Mouse (Mus musculus) neural tube, embryonic 13.5 days (tissue): ENCODE measurements at regions not wholly inside any gene's neighbourhood (a gene's known extent, or its start where the extent isn't known, plus 50 kb on each side); places are given as distances from the start of the nearest gene placed in this dataset.

Experiments used
- ATAC-seq: fragments of 200-750 bp; cut with Nextera tagmentation; 2 replicates; pipeline ENCODE4 v1.8.0; 2017; ENCODE audit warnings: low read depth, mild to moderate bottlenecking, moderate TSS enrichment, moderate library complexity
- H3K27ac ChIP-seq: fragments of 300-500 bp; sonication (generic); replicated peaks from 2 replicates; pipeline ENCODE4 v1.5.1; 2015; ENCODE audit warnings: moderate library complexity, mild to moderate bottlenecking, inconsistent platforms
- H3K27me3 ChIP-seq: fragments of 300-500 bp; sonication (generic); 2 replicates; pipeline ENCODE4 v1.6.1; 2015; ENCODE audit warnings: mild to moderate bottlenecking, inconsistent platforms
- H3K36me3 ChIP-seq: fragments of 300-500 bp; sonication (generic); 2 replicates; pipeline ENCODE4 v1.6.1; 2015; ENCODE audit warnings: mild to moderate bottlenecking, inconsistent platforms
- H3K4me1 ChIP-seq: fragments of 300-500 bp; sonication (generic); replicated peaks from 2 replicates; pipeline ENCODE4 v1.6.1; 2015; ENCODE audit warnings: inconsistent platforms
- H3K4me2 ChIP-seq: fragments of 300-500 bp; sonication (generic); 2 replicates; pipeline ENCODE4 v1.6.1; 2015; ENCODE audit warnings: inconsistent platforms, mild to moderate bottlenecking, moderate library complexity
- H3K4me3 ChIP-seq: fragments of 300-500 bp; sonication (generic); 2 replicates; pipeline ENCODE4 v1.5.1; 2015; ENCODE audit warnings: mild to moderate bottlenecking, inconsistent platforms
- H3K9ac ChIP-seq: fragments of 300-500 bp; sonication (generic); 2 replicates; pipeline ENCODE4 v1.6.1; 2015; ENCODE audit warnings: moderate library complexity, mild to moderate bottlenecking, inconsistent platforms
- H3K9me3 ChIP-seq: fragments of 300-500 bp; sonication (generic); 2 replicates; pipeline ENCODE4 v1.6.1; 2016; ENCODE audit warnings: inconsistent platforms
- WGBS: fragments of 180-500 bp; shearing (Covaris S2); methylation state at CpG from one replicate; pipeline ENCODE4 v1.1.7; 2015; 5-methylcytosine and 5-hydroxymethylcytosine counted together

GRCm38 (mm10) chr6:133983804-133984514 is 51.5 kb upstream of the Etv6 start:
- Histone ChIP-seq H3K9ac (no peak overlapping the region), H3K4me1 (peaks cover 11% of the 10 kb centered on the region), H3K4me2 (no peak overlapping the region), H3K27me3 (no peaks in the 10 kb centered on the region), H3K4me3 (no peak overlapping the region), H3K36me3 (no peaks in the 10 kb centered on the region), H3K9me3 (peaks cover 5% of the 10 kb centered on the region; the same call in 1 of the 2 replicates), H3K27ac (no peak overlapping the region)
- WGBS: 78% methylated on average over 10 of the region's 10 CpGs
- ATAC-seq: no peak

DNA sequence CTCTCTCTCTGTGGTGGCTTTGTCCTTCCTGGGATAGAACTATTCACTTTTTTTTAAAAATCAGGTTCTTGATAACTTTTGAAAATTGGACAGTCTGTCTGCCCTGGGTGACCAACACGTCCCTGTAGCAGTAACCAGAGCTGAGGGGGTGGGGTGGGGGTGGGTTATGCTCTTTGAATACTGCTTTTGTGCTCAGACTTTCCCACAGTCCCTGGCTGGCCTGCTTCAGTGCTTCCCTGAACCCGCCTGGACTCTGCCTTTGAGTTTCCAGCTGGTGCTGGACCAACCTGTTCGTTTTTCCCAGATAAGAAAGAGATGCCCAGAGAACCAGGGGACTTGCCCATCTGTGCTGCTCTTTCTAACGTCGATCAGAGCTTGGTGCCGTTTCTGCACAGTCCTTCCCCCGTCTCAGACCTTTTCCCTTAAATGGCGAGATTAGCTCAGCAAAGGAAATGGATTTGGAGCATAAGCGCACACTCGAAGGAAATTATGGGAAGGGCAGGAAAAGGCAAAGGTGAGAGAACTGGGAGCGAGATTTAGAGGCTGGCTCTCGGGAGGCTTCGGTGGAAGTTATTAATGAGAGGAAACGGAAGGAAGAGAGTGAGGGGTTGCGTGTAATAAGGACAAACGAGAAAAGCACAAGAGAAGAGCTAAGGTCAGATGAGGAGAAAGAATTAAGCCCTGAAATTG is 50.7 kb upstream of the Etv6 start:
- peak overlapping the region; percentile 25 for H3K4me2 ChIP-seq
- ATAC-seq: no peak
- H3K4me1 ChIP-seq: peaks cover 11% of the 10 kb centered on the region
- peak overlapping the region; percentile 15; the same call in 1 of the 2 replicates for H3K27ac ChIP-seq
- no peaks in the 10 kb centered on the region for H3K36me3 ChIP-seq
- H3K27me3 ChIP-seq: no peaks in the 10 kb centered on the region
- H3K4me3 ChIP-seq: no peak overlapping the region
- H3K9ac ChIP-seq: peak overlapping the region; percentile 41; the same call in 1 of the 2 replicates
- peaks cover 5% of the 10 kb centered on the region; the same call in 1 of the 2 replicates for H3K9me3 ChIP-seq
- WGBS: 40% methylated on average over 16 of the region's 16 CpGs
